Mouse (Mus musculus) heart, adult 9 months (tissue): ENCODE measurements around the gene Cd2.
A peak's percentile ranks its signal among the peaks of the same experiment; 100 is the strongest.

Experiments used
- DNase-seq, 2 experiments: peaks; one replicate each; pipeline ENCODE4 v3.0.0; 2022; ENCODE audit warnings: low spot score in 2 of 2

Gene Cd2

GRCm38 (mm10) chr3:101287911-101288311, at the start of gene Cd2:
Gene Cd2, minus strand, starts transcription at chr3:101287939.
- DNase-seq: no peak

- no peak for DNase-seq
Measured at GRCm38 (mm10) chr3:101328617-101329016, 40.9 kb upstream of the Cd2 start.

- no peak for DNase-seq
Measured at GRCm38 (mm10) chr3:101327248-101327647, 39.5 kb upstream of the Cd2 start.

- DNase-seq: no peak
Measured at GRCm38 (mm10) chr3:101322437-101322836, 34.7 kb upstream of the Cd2 start.

GRCm38 (mm10) chr3:101320874-101321273, 33.1 kb upstream of the Cd2 start:
- no peak for DNase-seq

- no peak for DNase-seq
Measured at GRCm38 (mm10) chr3:101318516-101319170, 30.9 kb upstream of the Cd2 start.

GRCm38 (mm10) chr3:101318115-101318514, 30.4 kb upstream of the Cd2 start:
- no peak for DNase-seq

GRCm38 (mm10) chr3:101314954-101315353, 27.2 kb upstream of the Cd2 start:
- DNase-seq: no peak

GRCm38 (mm10) chr3:101313266-101314051, 25.7 kb upstream of the Cd2 start:
- no peak for DNase-seq

GRCm38 (mm10) chr3:101310977-101311376, 23.2 kb upstream of the Cd2 start:
- no peak for DNase-seq

- DNase-seq: peak in 1 of 2 experiments; percentile 34
Measured at GRCm38 (mm10) chr3:101309626-101310025, 21.9 kb upstream of the Cd2 start.

GRCm38 (mm10) chr3:101306090-101306489, 18.4 kb upstream of the Cd2 start:
- no peak for DNase-seq

GRCm38 (mm10) chr3:101305046-101305445, 17.3 kb upstream of the Cd2 start:
- DNase-seq: no peak

GRCm38 (mm10) chr3:101304156-101304555, 16.4 kb upstream of the Cd2 start:
- peak in 1 of 2 experiments; percentile 62 for DNase-seq

- DNase-seq: peak in 1 of 2 experiments; percentile 44
Measured at GRCm38 (mm10) chr3:101300271-101301071, 12.7 kb upstream of the Cd2 start.

- no peak for DNase-seq
Measured at GRCm38 (mm10) chr3:101299591-101299990, 11.9 kb upstream of the Cd2 start.

- no peak for DNase-seq
Measured at GRCm38 (mm10) chr3:101297221-101297620, 9.5 kb upstream of the Cd2 start.

- DNase-seq: no peak
Measured at GRCm38 (mm10) chr3:101295931-101296820, 8.4 kb upstream of the Cd2 start.

GRCm38 (mm10) chr3:101295366-101295867, 7.7 kb upstream of the Cd2 start:
- DNase-seq: peak; percentile 70 to 90

- DNase-seq: peak; percentile 73 to 74
Measured at GRCm38 (mm10) chr3:101294487-101295365, 7.0 kb upstream of the Cd2 start.
